Mouse (Mus musculus): Measurements from ENCODE around the gene Stard13.

Gene Stard13

DNA sequence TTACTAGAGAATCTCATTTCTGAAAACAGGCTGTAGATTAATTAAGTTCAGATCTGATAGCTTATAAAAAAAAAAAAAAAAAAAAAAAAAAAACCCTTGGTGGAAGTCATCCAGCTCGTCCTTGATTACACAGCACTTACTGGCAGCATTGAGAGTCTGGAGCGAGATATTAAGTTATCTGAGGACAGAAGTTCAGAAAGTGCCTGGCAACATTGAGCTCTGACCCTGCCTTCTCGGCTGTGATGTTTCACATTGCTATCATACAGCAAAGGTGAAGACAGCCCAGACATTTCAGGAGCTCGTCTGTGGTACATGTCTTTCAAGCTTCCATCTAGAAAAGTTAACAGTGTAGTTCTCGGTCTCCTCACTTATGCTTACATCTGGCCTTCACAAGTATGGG is 95.7 kb downstream of the Stard13 start:
- DNase-seq = no peak

DNA sequence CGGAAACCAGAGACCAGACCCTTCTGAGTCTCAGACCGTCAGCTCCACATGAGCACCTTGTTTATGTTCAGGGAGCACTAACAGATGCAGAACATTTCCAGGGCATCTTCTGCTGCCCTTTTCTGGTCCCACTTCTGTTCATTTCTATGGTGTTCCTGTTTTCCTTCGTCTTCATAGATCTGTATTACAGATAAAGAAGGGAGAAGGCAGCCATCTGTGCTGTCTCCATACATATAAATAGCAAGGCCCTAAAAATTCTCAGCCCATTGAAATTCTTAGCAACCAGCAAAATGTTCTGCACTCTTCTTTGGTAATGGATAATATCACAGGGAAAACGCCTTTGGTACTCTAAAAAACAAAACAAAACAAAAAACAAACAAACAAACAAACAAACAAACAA is 96.3 kb downstream of the Stard13 start:
- no peak for DNase-seq

DNA sequence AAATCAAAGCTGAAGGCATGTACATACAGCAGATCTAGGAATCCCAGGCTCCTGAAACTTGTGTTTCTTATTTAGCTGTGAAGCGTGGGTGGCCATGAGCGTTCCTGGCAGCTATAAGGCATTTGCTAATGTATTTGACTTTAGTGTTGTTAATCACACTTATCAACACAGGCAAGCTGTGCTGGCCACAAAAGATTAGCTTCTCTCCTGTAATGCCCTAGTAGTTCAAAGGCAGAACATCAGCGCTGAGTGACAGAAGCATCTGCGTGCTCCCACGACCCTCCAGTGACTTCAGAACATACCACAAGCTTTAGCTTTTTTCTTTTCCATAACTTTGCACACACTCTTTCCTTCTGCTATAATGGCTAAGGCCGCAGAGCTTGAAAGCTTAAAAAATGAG is 97.7 kb downstream of the Stard13 start:
- no peak for DNase-seq

DNA sequence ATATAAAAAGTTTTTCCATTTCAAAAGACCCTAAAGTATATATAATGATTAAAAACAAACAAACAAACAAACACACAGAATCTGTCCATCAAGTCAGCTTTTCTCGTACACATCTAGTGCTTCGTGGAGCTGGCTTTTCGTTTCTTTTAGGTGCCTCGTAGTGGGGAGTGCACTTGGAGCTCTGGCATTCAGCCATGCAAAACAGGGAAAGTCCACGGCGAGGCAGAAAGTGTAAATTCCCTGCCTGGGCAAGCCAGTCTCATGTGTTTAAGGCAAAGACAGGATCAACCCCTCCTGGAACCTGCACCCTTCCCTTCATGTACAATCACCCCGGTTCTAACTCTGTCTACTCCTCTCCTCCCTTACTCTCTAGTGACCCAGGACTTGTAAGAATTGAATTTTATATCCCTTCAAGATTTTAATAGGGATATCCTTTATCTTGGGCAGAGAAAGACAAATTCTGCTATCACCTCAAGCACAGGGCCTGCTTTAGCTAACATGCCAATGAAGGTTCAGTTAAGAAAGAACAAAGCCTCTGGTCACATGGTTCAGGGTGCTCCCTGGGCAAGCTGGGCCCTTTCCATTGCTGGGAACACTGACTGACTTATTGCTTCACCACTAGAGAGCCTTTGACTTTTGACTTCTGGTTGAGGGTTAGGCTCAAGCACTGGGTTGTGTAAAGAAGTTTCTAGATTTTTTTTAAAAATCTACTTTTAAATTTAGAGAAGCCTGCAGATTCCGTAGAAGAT is 98.4 kb downstream of the Stard13 start:
- DNase-seq = no peak

DNA sequence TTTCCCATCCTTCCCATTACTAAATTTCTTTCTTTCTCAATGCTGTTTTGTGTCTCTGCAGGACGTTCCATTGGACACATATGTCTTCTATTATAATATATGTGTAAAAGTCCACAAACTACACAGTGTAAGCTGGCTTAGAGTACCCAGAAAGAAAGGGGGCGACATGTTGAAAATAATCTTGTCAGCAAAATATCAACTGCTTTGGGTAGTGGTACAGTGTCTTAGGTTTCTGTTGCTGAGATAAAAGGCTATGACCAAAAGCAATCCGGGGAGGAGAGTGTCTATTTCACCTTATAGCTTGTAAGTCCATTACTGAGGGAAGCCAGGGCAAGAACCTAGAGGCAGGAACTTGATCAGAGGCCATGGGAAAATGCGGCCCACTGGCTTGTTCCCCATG is 99.4 kb downstream of the Stard13 start:
- no peak for DNase-seq

DNA sequence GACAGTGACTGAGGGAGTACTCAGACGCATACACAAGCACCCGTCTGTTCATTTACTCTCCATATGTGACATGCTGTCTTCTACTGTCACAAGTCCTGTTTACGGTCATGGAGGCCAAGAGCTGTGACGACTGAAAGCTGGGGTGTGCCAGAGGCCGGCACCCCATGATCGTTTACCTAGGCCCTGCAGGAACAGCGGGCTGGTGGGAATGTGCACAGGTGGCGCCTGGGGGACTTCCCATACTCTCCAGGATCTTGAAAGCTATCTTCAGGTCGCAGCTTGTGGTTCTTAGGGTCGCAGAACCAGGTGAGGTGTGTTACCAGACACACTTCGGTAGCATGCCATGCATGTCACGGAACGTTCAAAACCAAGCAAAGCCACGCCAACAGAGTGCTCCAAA is 99.9 kb downstream of the Stard13 start:
- DNase-seq = no peak

DNA sequence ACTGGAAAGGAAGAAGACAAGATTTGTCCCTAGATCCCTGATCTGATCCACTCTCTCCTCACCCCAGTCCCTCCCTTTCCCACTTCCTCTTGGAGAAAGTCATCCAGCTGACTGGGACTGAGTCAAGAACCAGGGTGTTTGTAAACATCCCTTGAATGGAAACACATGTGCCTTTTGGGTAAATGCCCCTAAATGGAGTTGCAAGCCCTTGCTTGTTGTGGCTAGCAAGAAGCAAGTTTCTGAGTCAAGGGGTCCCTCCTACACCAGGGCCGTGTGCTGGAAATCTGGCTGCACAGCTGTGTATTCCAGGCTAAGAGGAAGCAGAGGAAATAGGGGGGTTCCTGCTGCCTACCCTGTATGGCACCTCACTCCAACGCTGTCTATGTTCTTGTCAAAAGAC is 103.9 kb downstream of the Stard13 start:
- DNase-seq = peak; percentile 80

- DNase-seq = peak; percentile 61
These were observed 106.3 kb downstream of the Stard13 start for GRCm38 (mm10) chr5:151127298-151127717.

DNA sequence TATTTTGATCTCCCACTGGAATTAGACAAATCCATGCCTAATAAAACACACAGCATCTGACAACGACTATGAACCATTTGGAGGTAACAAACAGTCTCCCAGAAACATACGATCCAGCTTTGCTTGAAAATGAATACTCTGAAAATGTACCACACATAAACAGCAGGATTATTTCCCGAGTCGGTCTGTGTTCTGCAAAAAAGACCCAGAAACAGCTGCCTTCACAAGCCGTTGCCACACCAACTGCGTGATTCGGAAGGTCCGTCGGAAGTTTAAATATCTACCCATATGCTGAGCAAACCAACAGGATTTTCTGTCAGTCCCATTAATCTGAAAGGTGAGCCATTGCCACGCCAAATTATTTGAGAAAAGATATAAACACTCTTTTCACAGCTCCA is 107.0 kb downstream of the Stard13 start:
- no peak for DNase-seq

DNA sequence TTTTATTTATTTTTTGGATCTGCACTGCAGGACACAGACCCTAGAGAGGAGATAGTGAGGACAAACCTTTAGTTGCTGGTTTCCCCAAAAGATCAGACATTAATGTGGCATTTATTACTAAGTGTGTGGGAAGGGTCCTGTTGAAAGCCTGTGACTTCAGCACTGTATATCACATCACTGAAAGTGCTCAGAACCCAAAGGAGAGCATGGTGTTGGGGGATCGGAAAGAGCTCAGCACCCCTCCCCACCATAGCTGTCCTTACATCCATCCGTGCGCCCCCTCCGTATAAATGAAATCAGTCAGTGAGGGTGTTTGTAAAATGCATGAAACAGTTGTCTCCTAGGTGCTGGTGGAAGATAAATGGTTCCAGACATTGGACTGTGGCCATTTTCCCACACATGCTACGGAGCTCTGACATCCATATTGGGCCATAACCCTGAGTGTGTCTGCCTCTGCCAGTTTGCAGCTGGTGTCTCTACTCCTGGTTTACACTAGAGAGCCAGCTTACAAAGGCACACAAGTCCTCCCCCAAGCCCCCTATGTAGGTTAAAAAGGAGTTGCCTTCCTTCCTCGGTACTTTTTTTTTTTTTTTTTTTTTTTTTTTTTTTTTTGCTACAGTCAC is 107.5 kb downstream of the Stard13 start:
- peak; percentile 60 for DNase-seq

DNA sequence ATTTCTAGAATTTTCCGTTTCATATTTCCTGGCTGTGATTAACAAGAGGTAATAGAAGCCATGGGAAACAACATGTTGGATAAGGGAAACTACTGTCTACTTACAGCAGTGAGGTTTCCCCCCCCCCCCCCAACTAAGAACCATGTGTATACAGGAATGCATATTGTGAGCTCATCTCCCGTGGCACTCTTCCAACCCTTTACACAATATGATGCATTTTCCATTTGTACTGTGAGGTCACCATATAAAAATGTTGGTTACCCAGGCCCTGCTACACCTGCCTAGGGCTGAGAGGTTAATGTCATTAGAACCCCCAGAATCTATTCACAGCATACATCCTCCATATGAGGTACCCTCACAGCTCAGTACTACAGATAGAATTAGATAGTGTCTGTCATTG is 115.8 kb downstream of the Stard13 start:
- DNase-seq = no peak

GRCm38 (mm10) chr5:151116192-151116887 is 117.3 kb downstream of the Stard13 start:
- peak; percentile 69 for DNase-seq

DNA sequence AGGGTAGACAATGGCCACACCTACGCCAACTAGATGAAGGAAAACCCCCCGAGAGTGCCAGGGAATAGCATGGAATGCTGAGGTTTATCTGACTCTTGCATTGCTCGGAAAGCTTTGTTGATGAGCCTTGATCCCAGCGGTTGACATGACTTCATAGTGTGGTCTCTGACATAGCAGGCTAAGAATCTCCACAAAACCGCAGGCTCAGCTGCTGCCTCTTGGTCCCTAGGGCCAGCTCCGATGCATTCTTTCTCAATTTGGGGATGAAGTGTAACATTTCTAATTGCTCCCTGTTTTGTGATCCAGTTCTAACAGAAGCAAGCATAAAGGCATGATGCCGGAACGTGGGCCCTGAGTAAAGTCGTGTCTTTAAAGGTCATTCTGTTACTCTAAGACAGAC is 120.9 kb downstream of the Stard13 start:
- peak; percentile 44 for DNase-seq

DNA sequence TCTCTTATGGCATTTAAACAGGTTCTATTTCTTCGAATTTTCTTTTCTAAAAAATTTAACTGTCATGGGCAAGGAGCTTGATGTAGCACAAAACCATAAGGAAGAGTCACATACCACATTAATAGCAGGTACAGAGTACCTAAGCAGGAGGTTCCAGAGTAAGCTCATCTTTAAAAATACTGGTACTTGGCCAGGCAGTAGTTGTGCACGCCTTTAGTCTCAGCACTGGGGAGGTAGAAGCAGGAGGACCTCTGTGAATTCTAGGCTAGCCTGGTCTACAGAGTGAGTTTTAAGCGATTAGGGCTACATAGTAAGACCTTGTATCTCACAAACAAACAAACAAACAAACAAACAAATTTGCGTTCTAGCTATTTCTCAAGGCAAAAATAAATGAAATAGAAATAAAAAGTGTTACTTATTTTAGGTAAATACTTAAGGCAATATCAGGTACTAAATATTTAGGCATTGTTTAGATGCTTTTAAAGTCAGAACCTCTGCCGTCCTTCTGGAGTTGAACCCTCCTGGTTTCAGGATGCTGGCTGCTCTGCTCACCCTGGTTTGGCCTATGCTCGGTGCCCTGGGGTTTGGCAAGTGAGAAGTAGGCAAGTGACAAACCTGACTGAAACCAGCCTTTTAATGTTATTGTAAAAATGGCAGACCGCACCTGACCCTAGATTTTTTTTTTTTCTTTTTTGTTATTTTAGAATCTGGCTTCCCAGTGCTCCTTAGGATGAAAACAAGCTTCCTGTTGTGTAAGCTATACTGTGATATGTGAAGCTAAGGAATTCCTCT is 122.4 kb downstream of the Stard13 start:
- DNase-seq = no peak

DNA sequence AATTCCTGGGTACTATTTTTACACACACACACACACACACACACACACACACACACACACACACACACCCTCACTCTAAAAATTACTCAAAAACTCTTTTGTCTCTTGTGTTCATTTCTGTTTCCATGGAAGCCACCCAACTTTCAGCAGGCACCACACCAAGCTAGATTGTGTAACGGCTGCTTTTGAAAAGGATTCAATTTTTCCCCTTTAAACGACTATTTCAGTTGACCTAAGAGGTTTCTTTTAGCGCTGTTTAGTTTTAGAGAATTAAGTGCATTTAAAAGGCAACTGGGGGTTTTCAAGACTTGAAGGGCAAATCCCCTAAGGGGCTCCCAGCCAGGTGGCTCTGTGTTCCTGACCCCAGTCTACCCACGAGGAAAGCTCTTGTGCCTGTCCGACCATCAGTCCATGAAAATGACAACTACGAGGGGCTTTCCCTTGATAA is 123.2 kb downstream of the Stard13 start:
- peak; percentile 74 for DNase-seq

GRCm38 (mm10) chr5:151109822-151110221 is 123.8 kb downstream of the Stard13 start:
- no peak for DNase-seq

DNA sequence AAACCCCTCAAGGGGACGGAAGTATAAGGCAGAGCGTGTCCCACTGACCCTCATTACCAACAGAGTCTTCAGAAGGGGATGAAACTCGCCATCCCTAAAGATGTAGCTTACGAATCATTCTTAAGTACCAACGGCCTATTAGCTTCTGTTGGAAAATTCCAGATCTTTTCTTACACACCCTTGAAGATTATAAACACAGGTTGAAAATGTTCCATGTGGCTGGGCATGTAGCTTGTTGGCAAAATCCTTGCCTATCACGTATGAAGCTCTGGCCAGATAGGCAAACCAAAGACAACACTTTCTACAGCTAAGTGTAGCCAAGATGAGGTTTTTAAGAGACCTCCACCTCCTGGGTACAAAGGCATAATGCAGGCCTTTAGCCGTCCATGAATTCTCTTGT is 124.7 kb downstream of the Stard13 start:
- no peak for DNase-seq

DNA sequence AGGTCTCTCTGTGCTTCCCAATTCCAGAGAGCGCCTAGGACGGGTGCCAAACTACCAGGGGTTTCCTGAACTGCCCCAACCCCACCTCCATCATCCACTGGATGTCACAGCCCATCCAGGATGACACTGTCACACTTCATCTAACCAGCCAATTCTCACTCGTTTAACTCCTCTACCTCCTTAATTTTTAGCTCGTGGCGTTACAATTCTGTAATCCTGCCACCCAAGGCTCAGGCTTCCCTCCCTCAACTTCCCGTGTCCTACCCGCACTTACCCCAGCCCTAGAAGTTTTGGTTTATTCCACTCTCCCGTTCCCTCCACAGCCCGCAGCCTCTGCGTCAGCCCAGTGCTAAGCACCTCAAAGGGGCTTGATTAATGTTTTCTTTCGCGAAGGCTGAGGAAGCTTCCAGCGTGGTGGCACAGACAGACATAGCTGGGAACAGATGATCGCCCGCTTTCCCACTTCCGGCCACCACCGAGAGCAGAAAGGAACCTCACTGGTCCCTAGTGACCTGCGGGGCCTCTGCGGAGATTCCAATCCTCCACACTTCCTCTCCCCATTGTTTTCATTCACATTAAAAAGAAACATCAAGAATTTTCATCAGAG is 125.2 kb downstream of the Stard13 start:
- peak; percentile 32 for DNase-seq

- no peak for DNase-seq
These were observed 126.8 kb downstream of the Stard13 start for GRCm38 (mm10) chr5:151106841-151107240.

GRCm38 (mm10) chr5:151105054-151105971 is 128.3 kb downstream of the Stard13 start:
- DNase-seq = no peak

GRCm38 (mm10) chr5:151104354-151105053 is 129.1 kb downstream of the Stard13 start:
- DNase-seq = no peak

Measured in lung, postnatal 10 days (tissue).